Mouse (Mus musculus): ENCODE results near the gene D130052B06Rik. TPM values are rescaled to one million over a fixed set of nuclear protein-coding genes. Genes with fewer than 3 reads are reported as not detected.

Gene D130052B06Rik
- polyA plus RNA-seq (2016; fragmentation: Nextera tagmentation; extraction: Ambion mirVana), result 0.06 TPM in 1 of 2 replicates, not detected in the other

GRCm38 (mm10) chr11:33598986-33599385 is at the start of gene D130052B06Rik:
D130052B06Rik (plus strand) TSS chr11:33599302.
- no peak within 1 kb of the TSS for H3K4me3 ChIP-seq
- H3K27me3 ChIP-seq (ENCODE audit: low read depth, poor library complexity, severe bottlenecking), result no peaks in the 10 kb centered on the region
- H3K4me1 ChIP-seq, result no peaks in the 10 kb centered on the region
- H3K27ac ChIP-seq (replicated peaks), result no peak within 1 kb of the TSS
- no peak for DNase-seq (ENCODE audit: low spot score)
- H3K9me3 ChIP-seq (replicated peaks), result no peaks in the 10 kb centered on the region
- no peaks in the 10 kb centered on the region for H3K36me3 ChIP-seq
- 82% methylated on average over 4 of the region's 4 CpGs for WGBS

GRCm38 (mm10) chr11:33550861-33551560 is 48.1 kb upstream of the D130052B06Rik start:
- Histone ChIP-seq H3K27me3 (ENCODE audit: low read depth, poor library complexity, severe bottlenecking) (no peaks in the 10 kb centered on the region), H3K9me3 (replicated peaks) (no peaks in the 10 kb centered on the region), H3K4me3 (no peak overlapping the region), H3K36me3 (no peaks in the 10 kb centered on the region), H3K27ac (replicated peaks) (no peak overlapping the region), H3K4me1 (no peaks in the 10 kb centered on the region)
- WGBS, result 76% methylated on average over 14 of the region's 14 CpGs
- no peak for DNase-seq (ENCODE audit: low spot score)

- Histone ChIP-seq H3K4me3 (no peak overlapping the region), H3K27me3 (ENCODE audit: low read depth, poor library complexity, severe bottlenecking) (no peaks in the 10 kb centered on the region), H3K9me3 (replicated peaks) (no peaks in the 10 kb centered on the region), H3K27ac (replicated peaks) (no peak overlapping the region), H3K4me1 (no peaks in the 10 kb centered on the region), H3K36me3 (no peaks in the 10 kb centered on the region)
- no peak for DNase-seq (ENCODE audit: low spot score)
- 87% methylated on average over 8 of the region's 8 CpGs for WGBS
Observed at GRCm38 (mm10) chr11:33554123-33554522, 45.0 kb upstream of the D130052B06Rik start.

- WGBS, result 89% methylated on average over 2 of the region's 2 CpGs
- Histone ChIP-seq H3K9me3 (replicated peaks) (peaks cover 7% of the 10 kb centered on the region), H3K27me3 (ENCODE audit: low read depth, poor library complexity, severe bottlenecking) (no peaks in the 10 kb centered on the region), H3K27ac (replicated peaks) (no peak overlapping the region), H3K36me3 (no peaks in the 10 kb centered on the region), H3K4me3 (no peak overlapping the region), H3K4me1 (no peaks in the 10 kb centered on the region)
- no peak for DNase-seq (ENCODE audit: low spot score)
Observed at GRCm38 (mm10) chr11:33563921-33564320, 35.2 kb upstream of the D130052B06Rik start.

GRCm38 (mm10) chr11:33570413-33570812 is 28.7 kb upstream of the D130052B06Rik start:
- Histone ChIP-seq H3K4me1 (no peaks in the 10 kb centered on the region), H3K36me3 (no peaks in the 10 kb centered on the region), H3K27ac (replicated peaks) (no peak overlapping the region), H3K4me3 (no peak overlapping the region), H3K9me3 (replicated peaks) (no peaks in the 10 kb centered on the region), H3K27me3 (ENCODE audit: low read depth, poor library complexity, severe bottlenecking) (no peaks in the 10 kb centered on the region)
- no peak for DNase-seq (ENCODE audit: low spot score)

- Histone ChIP-seq H3K27me3 (ENCODE audit: low read depth, poor library complexity, severe bottlenecking) (no peaks in the 10 kb centered on the region), H3K36me3 (no peaks in the 10 kb centered on the region), H3K4me3 (no peak overlapping the region), H3K9me3 (replicated peaks) (no peaks in the 10 kb centered on the region), H3K27ac (replicated peaks) (no peak overlapping the region), H3K4me1 (no peaks in the 10 kb centered on the region)
- WGBS, result 81% methylated on average over 3 of the region's 3 CpGs
- DNase-seq (ENCODE audit: low spot score), result no peak
Observed at GRCm38 (mm10) chr11:33574944-33575343, 24.2 kb upstream of the D130052B06Rik start.

- WGBS, result 55% methylated on average over 6 of the region's 6 CpGs
- H3K4me3 ChIP-seq, result no peak within 1 kb of the TSS
- H3K36me3 ChIP-seq, result no peaks in the 10 kb centered on the region
- no peaks in the 10 kb centered on the region for H3K9me3 ChIP-seq (replicated peaks)
- no peak for DNase-seq (ENCODE audit: low spot score)
- H3K4me1 ChIP-seq, result no peaks in the 10 kb centered on the region
- H3K27ac ChIP-seq (replicated peaks), result no peak within 1 kb of the TSS
- no peaks in the 10 kb centered on the region for H3K27me3 ChIP-seq (ENCODE audit: low read depth, poor library complexity, severe bottlenecking)
Observed at GRCm38 (mm10) chr11:33578859-33579258, 20.2 kb upstream of the D130052B06Rik start, which contains the start of gene Gabrp. Gabrp (minus strand) TSS chr11:33578959.

- no peak for DNase-seq (ENCODE audit: low spot score)
- H3K27me3 ChIP-seq (ENCODE audit: low read depth, poor library complexity, severe bottlenecking), result no peaks in the 10 kb centered on the region
- no peak overlapping the region for H3K27ac ChIP-seq (replicated peaks)
- 67% methylated on average over 3 of the region's 3 CpGs for WGBS
- no peaks in the 10 kb centered on the region for H3K4me1 ChIP-seq
- no peaks in the 10 kb centered on the region for H3K9me3 ChIP-seq (replicated peaks)
- H3K4me3 ChIP-seq, result no peak overlapping the region
- H3K36me3 ChIP-seq, result no peaks in the 10 kb centered on the region
Observed at GRCm38 (mm10) chr11:33579621-33580020, 19.5 kb upstream of the D130052B06Rik start.

GRCm38 (mm10) chr11:33586614-33587013 is 12.5 kb upstream of the D130052B06Rik start:
- Histone ChIP-seq H3K9me3 (replicated peaks) (no peaks in the 10 kb centered on the region), H3K27ac (replicated peaks) (no peak overlapping the region), H3K4me3 (no peak overlapping the region), H3K27me3 (ENCODE audit: low read depth, poor library complexity, severe bottlenecking) (no peaks in the 10 kb centered on the region), H3K4me1 (no peaks in the 10 kb centered on the region), H3K36me3 (no peaks in the 10 kb centered on the region)
- WGBS, result 87% methylated on average over 6 of the region's 6 CpGs
- DNase-seq (ENCODE audit: low spot score), result no peak

- WGBS, result 92% methylated on average over 3 of the region's 3 CpGs
- no peaks in the 10 kb centered on the region for H3K4me1 ChIP-seq
- H3K9me3 ChIP-seq (replicated peaks), result no peaks in the 10 kb centered on the region
- H3K4me3 ChIP-seq, result no peak overlapping the region
- H3K36me3 ChIP-seq, result no peaks in the 10 kb centered on the region
- no peak for DNase-seq (ENCODE audit: low spot score)
- no peak overlapping the region for H3K27ac ChIP-seq (replicated peaks)
- no peaks in the 10 kb centered on the region for H3K27me3 ChIP-seq (ENCODE audit: low read depth, poor library complexity, severe bottlenecking)
Observed at GRCm38 (mm10) chr11:33590771-33591170, 8.3 kb upstream of the D130052B06Rik start.

GRCm38 (mm10) chr11:33592826-33593225 is 6.3 kb upstream of the D130052B06Rik start:
- H3K4me3 ChIP-seq, result no peak overlapping the region
- H3K27ac ChIP-seq (replicated peaks), result no peak overlapping the region
- H3K4me1 ChIP-seq, result no peaks in the 10 kb centered on the region
- H3K27me3 ChIP-seq (ENCODE audit: low read depth, poor library complexity, severe bottlenecking), result no peaks in the 10 kb centered on the region
- H3K36me3 ChIP-seq, result no peaks in the 10 kb centered on the region
- H3K9me3 ChIP-seq (replicated peaks), result no peaks in the 10 kb centered on the region
- 86% methylated on average over 4 of the region's 4 CpGs for WGBS
- DNase-seq (ENCODE audit: low spot score), result no peak

- H3K27me3 ChIP-seq (ENCODE audit: low read depth, poor library complexity, severe bottlenecking), result no peaks in the 10 kb centered on the region
- 89% methylated on average over 4 of the region's 4 CpGs for WGBS
- no peaks in the 10 kb centered on the region for H3K4me1 ChIP-seq
- H3K9me3 ChIP-seq (replicated peaks), result no peaks in the 10 kb centered on the region
- no peaks in the 10 kb centered on the region for H3K36me3 ChIP-seq
- no peak overlapping the region for H3K27ac ChIP-seq (replicated peaks)
- DNase-seq (ENCODE audit: low spot score), result peak; percentile 7
- H3K4me3 ChIP-seq, result no peak overlapping the region
Observed at GRCm38 (mm10) chr11:33596655-33597054, 2.4 kb upstream of the D130052B06Rik start.

- Histone ChIP-seq H3K27ac (replicated peaks) (no peak overlapping the region), H3K9me3 (replicated peaks) (no peaks in the 10 kb centered on the region), H3K4me1 (peaks cover 6% of the 10 kb centered on the region; the same call in 1 of the 2 replicates), H3K4me3 (no peak overlapping the region), H3K27me3 (ENCODE audit: low read depth, poor library complexity, severe bottlenecking) (no peaks in the 10 kb centered on the region), H3K36me3 (no peaks in the 10 kb centered on the region)
- 73% methylated on average over 2 of the region's 2 CpGs for WGBS
- no peak for DNase-seq (ENCODE audit: low spot score)
Observed at GRCm38 (mm10) chr11:33603174-33603573, 4.1 kb downstream of the D130052B06Rik start.
